Mouse (Mus musculus): ENCODE measurements at regions not wholly inside any gene's neighbourhood (a gene's known extent, or its start where the extent isn't known, plus 50 kb on each side); places are given as distances from the start of the nearest gene placed in this dataset.

- no peak for DNase-seq
Measured at GRCm38 (mm10) chr5:75346836-75347773, 195.0 kb downstream of the Pdgfra start.

DNA sequence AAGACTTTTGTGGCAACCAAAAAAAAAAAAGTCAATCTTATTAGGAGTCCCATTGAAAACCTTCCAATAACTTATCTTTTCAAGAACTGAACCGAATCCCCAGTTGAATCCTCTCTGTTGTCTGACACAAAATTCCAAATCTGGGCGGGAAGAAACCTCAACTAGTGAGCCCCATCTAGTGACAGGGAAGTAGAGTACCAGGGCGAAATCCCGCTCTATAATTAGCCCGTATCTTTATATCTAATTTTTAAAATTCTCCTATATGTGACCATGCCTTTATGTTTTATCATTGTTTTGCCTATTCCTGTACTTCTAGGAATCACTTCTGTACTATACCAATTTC, 195.7 kb downstream of the Pdgfra start:
- DNase-seq = no peak

- DNase-seq = no peak
Measured at GRCm38 (mm10) chr5:75355266-75355665, 203.2 kb downstream of the Pdgfra start.

- no peak for DNase-seq
Measured at GRCm38 (mm10) chr5:75358869-75359268, 206.8 kb downstream of the Pdgfra start.

DNA sequence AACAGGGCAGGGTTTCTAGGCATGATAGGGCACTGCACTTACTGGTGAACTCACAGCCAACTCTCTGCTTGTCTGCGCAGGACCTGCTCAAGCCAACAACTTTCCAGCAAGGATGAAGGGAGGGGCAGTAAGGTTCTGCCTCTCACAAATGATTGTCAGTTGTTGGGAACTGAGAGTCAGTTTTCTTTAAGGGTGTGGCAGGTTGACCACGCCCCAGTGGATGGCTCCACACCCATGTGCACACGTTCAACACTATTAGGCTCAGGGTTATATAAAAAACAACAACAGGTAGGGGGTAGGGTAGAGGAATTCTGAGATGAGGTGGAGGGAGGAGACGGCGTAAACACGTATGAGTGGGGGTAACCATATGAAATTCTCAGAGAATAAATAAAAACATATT, 210.9 kb upstream of the Kit start:
- DNase-seq = no peak

DNA sequence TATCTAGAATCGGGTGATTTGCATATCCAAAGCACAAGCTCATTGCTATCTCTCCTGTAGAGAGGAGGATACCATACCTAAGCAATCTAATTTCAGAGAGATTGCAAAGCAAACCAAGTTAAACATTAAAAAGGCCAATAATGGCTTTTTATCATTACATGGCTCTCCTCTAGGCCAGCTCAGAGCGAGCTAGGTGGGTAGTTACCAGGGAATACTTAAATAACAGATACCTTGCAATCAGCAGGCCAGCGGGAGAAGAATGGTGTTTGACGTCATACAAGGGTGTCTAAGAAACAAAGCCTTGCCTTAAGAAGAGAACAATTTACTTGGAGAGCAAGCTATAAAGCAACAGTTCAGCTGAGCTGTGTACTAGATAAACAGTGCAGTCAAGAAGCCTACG, 207.4 kb upstream of the Kit start:
- DNase-seq = no peak

GRCm38 (mm10) chr5:75368691-75369090, 206.0 kb upstream of the Kit start:
- peak; percentile 41 for DNase-seq

DNA sequence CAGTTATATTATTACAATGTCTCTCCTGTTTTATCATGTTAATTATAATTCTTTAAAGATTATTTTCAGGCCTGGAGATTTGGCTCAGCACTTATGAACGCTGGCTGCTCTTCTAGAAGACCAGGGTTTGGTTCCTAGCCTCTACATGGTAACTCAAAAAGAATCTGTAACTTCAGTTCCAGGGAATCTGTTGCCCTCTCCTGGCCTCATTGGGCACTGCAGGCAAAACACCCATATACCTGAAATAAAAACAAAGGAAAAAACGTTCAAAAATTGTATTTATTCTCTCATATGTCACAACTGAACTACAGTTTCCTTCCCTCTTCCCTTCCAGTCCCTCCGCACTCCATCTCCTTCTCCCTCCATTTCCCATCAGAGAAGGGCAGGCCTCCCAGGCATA, 201.9 kb upstream of the Kit start:
- DNase-seq = no peak

DNA sequence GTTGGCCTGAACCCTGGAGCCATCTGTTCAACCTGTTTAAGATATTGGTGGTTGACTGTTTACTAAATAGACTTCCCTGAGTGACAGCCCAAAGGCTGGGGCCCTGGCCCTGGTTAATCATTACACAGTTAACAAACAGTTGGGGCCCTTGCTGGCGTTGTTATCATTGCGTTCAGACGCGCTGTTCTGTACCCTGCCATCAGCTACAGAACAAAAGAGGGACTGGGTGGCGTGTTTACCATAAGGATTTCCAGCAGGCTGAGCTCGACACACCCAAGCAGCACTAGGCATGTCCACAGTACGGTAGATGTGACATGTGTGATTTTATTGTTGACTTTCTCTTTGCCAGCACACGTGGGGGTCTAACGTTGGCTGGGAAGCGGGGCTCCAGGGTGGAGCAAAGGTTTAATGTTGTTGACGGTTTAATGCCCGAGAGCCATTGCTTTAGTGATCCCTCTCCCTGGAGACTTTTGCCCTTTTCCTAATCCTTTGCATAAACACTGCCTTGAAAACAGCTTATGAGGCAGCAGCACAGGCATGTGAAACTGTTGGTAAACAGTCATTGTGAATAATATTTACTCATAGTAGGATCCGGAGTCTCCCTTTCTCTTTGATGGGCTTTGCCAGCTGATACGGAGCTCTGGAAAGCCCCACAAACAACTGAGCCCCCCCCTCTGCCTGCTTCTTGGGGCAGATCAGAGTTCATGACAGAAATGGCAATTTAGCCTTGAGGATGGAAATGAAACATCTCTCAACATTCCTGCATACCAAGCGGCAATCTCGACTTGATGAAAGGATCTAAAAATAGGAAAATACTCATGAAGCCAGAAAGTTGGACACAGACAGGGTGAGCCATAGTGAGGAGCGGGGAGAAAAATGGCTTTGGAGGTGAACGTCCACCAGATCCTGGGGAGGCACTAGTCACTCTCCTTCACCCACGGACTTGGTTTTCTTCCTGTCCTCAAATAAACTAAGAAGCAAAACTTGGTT, 197.1 kb upstream of the Kit start:
- peak; percentile 42 for DNase-seq

GRCm38 (mm10) chr5:75378655-75379054, 196.1 kb upstream of the Kit start:
- no peak for DNase-seq

DNA sequence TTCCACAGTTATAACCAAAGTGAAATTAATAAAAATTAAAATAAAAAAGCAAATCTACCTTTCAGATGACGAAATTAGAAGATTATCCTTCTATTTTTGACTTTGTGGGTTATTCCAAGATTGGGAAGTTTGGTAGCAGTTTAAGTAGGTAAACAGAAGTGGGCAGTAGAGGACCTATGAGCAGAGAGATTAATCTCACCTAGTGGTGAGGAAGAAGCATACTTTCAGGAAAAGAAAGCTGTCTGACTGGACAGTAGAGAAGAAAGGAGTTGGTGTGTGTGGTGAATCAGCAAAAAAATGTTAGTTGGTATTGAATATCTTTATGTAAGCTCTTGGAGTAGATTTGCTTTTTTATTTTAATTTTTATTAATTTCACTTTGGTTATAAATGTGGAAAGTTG, 194.4 kb upstream of the Kit start:
- DNase-seq = no peak

- no peak for DNase-seq
Measured at GRCm38 (mm10) chr5:75382138-75382537, 192.6 kb upstream of the Kit start.

- no peak for DNase-seq
Measured at GRCm38 (mm10) chr5:75387886-75388454, 186.7 kb upstream of the Kit start.

DNA sequence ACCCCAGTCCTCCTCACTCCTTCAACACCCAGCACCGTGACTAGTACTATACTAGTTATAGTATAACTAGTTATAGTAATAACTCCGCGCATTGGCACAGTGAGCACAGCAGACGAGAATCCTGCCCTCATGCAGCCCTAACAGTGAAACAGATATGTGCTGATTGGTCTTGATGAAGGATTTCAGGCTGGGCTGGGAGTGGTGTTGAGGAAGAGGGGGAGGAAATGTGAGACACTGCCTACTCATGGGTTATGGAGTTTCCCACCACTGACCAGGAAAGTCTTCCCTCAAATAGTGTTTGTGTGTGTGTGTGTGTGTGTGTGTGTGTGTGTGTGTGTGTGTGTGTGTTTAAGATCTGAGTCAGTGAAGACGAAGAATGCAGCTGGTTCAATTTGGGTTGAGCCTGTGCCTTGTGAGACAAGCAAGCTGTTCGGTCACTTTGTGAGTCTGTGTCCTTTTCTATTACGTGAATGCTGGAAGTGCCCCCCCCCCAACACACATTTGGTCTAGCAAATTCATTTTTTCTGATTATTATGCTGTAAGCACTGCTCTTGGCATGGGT, 185.9 kb upstream of the Kit start:
- no peak for DNase-seq

DNA sequence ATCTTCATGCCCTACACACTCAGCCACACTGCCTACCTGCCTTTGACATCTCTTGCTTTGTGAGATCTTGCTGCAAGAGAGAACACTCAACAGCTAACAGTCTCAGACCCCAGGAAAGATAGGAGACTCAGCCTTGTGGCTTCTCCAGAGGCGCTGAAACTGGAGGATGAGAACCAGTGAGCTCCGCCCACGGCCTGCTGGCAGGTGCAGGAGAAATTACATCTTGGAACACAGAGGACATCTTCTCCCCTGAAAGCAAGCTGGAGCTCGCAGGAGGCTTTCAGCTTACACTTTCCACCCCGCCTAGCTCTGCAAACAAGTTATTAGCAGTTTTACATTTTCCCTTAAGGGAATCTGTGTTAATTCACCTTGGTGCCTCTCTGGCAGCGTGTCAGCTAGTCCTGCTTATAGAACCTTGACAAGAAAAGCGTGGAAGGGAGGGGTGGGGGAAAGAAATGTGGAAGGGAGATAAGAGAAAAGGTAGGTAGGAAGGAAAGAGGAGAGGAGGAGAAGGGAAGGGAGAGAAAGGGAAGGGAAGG, 185.2 kb upstream of the Kit start:
- no peak for DNase-seq

DNA sequence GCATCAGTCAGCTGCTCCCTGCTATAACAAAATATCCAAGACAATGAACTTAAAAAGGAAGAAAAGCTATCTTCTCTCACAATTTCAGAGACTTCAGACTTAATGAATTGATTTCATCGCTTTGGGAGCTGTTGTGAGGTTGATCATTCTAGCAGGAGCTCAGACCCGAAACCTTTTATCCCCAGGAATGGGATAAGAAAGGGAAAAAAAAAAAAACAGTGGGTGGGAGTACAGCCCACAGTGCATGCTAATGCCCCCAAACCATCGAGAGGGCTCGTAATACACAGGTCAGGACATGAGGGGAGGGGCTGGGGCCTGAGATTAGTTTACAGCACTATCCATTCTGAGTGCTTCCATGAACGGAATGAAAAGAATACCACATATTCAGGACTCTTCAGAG, 175.9 kb upstream of the Kit start:
- DNase-seq = no peak

GRCm38 (mm10) chr5:75401734-75402133, 173.0 kb upstream of the Kit start:
- DNase-seq = no peak

- DNase-seq = no peak
Measured at GRCm38 (mm10) chr5:75402631-75403030, 172.1 kb upstream of the Kit start.

DNA sequence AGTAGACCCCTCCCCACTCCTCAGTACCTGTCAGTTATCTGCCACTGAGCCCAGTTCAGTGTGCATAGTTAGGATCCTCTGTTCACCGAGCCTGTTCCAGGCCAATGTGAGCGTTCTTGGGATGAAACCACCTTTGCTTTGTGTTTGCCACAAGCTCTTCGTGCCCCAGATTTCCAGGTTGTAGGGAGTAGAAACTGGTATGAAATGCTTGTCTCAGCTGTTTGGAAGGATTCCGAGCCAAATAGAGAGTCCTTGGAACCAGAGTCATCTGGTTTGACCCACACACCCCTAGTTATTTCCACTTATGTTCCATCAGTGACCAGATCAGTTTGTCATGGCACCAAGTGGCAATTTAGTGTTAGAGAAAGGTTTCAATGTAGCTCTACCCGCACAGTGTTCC, 171.2 kb upstream of the Kit start:
- no peak for DNase-seq

- DNase-seq = no peak
Measured at GRCm38 (mm10) chr5:75404601-75405285, 170.0 kb upstream of the Kit start.

DNA sequence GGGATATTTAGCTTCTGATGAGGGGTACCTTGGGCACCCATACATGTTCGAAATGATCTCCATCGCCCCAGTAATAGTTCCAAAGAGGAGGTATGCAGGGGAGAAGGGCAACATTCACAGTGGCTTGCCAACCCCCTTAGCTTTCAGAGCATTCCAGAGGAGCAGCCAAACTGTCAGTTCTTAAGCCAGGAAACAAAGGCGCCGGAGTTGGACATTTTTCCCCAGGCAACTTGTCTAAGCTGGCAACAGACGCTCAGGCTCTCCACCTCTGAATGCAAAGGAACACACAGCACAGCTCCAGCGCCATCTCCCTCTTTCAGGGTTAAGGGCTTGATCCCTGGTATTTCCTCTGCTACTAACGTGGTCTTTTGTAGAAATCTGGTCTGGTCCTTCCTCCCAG, 169.2 kb upstream of the Kit start:
- no peak for DNase-seq
